Mouse (Mus musculus): ENCODE results near the gene Gm20388. TPM values are rescaled to one million over a fixed set of nuclear protein-coding genes. Genes with fewer than 3 reads are reported as not detected.

Gene Gm20388
- polyA plus RNA-seq, 1 experiment, result 10.6 TPM

- H3K27ac ChIP-seq (ENCODE audit: control insufficient read depth, insufficient read depth, low read depth, low read length, poor library complexity), result no peak overlapping the region
- TF ChIP-seq CTCF (IDR thresholded peaks at IDR 0.05; ENCODE audit: control insufficient read depth, insufficient read depth, low read length), result no peak
- TF ChIP-seq POLR2A (IDR thresholded peaks at IDR 0.05; ENCODE audit: borderline replicate concordance, control insufficient read depth, low read depth, low read length), result no peak
- H3K4me3 ChIP-seq (replicated peaks; ENCODE audit: control insufficient read depth, low read depth, low read length), result no peak overlapping the region
- no peaks in the 10 kb centered on the region for H3K4me1 ChIP-seq (ENCODE audit: control insufficient read depth, insufficient read depth, low read length)
- WGBS, result 78% methylated on average over 10 of the region's 10 CpGs
Observed at GRCm38 (mm10) chr8:122217456-122218177, 2307.0 kb downstream of the Gm20388 start.

GRCm38 (mm10) chr8:122223976-122224649, 2313.5 kb downstream of the Gm20388 start:
- H3K4me1 ChIP-seq (ENCODE audit: control insufficient read depth, insufficient read depth, low read length), result no peaks in the 10 kb centered on the region
- no peak for TF ChIP-seq CTCF (IDR thresholded peaks at IDR 0.05; ENCODE audit: control insufficient read depth, insufficient read depth, low read length)
- TF ChIP-seq POLR2A (IDR thresholded peaks at IDR 0.05; ENCODE audit: borderline replicate concordance, control insufficient read depth, low read depth, low read length), result no peak
- no peak overlapping the region for H3K4me3 ChIP-seq (replicated peaks; ENCODE audit: control insufficient read depth, low read depth, low read length)
- WGBS, result 69% methylated on average over 10 of the region's 10 CpGs
- no peak overlapping the region for H3K27ac ChIP-seq (ENCODE audit: control insufficient read depth, insufficient read depth, low read depth, low read length, poor library complexity)

GRCm38 (mm10) chr8:122224650-122225022, 2314.0 kb downstream of the Gm20388 start:
- H3K27ac ChIP-seq (ENCODE audit: control insufficient read depth, insufficient read depth, low read depth, low read length, poor library complexity), result no peak overlapping the region
- 78% methylated on average over 6 of the region's 6 CpGs for WGBS
- H3K4me1 ChIP-seq (ENCODE audit: control insufficient read depth, insufficient read depth, low read length), result no peaks in the 10 kb centered on the region
- TF ChIP-seq CTCF (IDR thresholded peaks at IDR 0.05; ENCODE audit: control insufficient read depth, insufficient read depth, low read length) (no peak), POLR2A (IDR thresholded peaks at IDR 0.05; ENCODE audit: borderline replicate concordance, control insufficient read depth, low read depth, low read length) (no peak)
- no peak overlapping the region for H3K4me3 ChIP-seq (replicated peaks; ENCODE audit: control insufficient read depth, low read depth, low read length)

GRCm38 (mm10) chr8:122225446-122225845, 2314.8 kb downstream of the Gm20388 start:
- TF ChIP-seq POLR2A (IDR thresholded peaks at IDR 0.05; ENCODE audit: borderline replicate concordance, control insufficient read depth, low read depth, low read length) (no peak), CTCF (IDR thresholded peaks at IDR 0.05; ENCODE audit: control insufficient read depth, insufficient read depth, low read length) (no peak)
- Histone ChIP-seq H3K4me1 (ENCODE audit: control insufficient read depth, insufficient read depth, low read length) (no peaks in the 10 kb centered on the region), H3K4me3 (replicated peaks; ENCODE audit: control insufficient read depth, low read depth, low read length) (no peak overlapping the region), H3K27ac (ENCODE audit: control insufficient read depth, insufficient read depth, low read depth, low read length, poor library complexity) (no peak overlapping the region)
- 78% methylated on average over 10 of the region's 10 CpGs for WGBS

GRCm38 (mm10) chr8:122227345-122227744, 2316.7 kb downstream of the Gm20388 start:
- H3K4me1 ChIP-seq (ENCODE audit: control insufficient read depth, insufficient read depth, low read length), result no peaks in the 10 kb centered on the region
- H3K27ac ChIP-seq (ENCODE audit: control insufficient read depth, insufficient read depth, low read depth, low read length, poor library complexity), result no peak overlapping the region
- TF ChIP-seq CTCF (IDR thresholded peaks at IDR 0.05; ENCODE audit: control insufficient read depth, insufficient read depth, low read length), result no peak
- no peak for TF ChIP-seq POLR2A (IDR thresholded peaks at IDR 0.05; ENCODE audit: borderline replicate concordance, control insufficient read depth, low read depth, low read length)
- WGBS, result 57% methylated on average over 6 of the region's 6 CpGs
- H3K4me3 ChIP-seq (replicated peaks; ENCODE audit: control insufficient read depth, low read depth, low read length), result no peak overlapping the region

GRCm38 (mm10) chr8:122228792-122229575, 2318.3 kb downstream of the Gm20388 start:
- WGBS, result 82% methylated on average over 11 of the region's 11 CpGs
- Histone ChIP-seq H3K27ac (ENCODE audit: control insufficient read depth, insufficient read depth, low read depth, low read length, poor library complexity) (no peak overlapping the region), H3K4me1 (ENCODE audit: control insufficient read depth, insufficient read depth, low read length) (no peaks in the 10 kb centered on the region), H3K4me3 (replicated peaks; ENCODE audit: control insufficient read depth, low read depth, low read length) (no peak overlapping the region)
- no peak for TF ChIP-seq CTCF (IDR thresholded peaks at IDR 0.05; ENCODE audit: control insufficient read depth, insufficient read depth, low read length)
- no peak for TF ChIP-seq POLR2A (IDR thresholded peaks at IDR 0.05; ENCODE audit: borderline replicate concordance, control insufficient read depth, low read depth, low read length)

- Histone ChIP-seq H3K27ac (ENCODE audit: control insufficient read depth, insufficient read depth, low read depth, low read length, poor library complexity) (no peak overlapping the region), H3K4me3 (replicated peaks; ENCODE audit: control insufficient read depth, low read depth, low read length) (no peak overlapping the region), H3K4me1 (ENCODE audit: control insufficient read depth, insufficient read depth, low read length) (no peaks in the 10 kb centered on the region)
- 2% methylated on average over 96 of the region's 98 CpGs for WGBS
- TF ChIP-seq CTCF (IDR thresholded peaks at IDR 0.05; ENCODE audit: control insufficient read depth, insufficient read depth, low read length), result no peak
- no peak for TF ChIP-seq POLR2A (IDR thresholded peaks at IDR 0.05; ENCODE audit: borderline replicate concordance, control insufficient read depth, low read depth, low read length)
Observed at GRCm38 (mm10) chr8:122229819-122230711, 2319.4 kb downstream of the Gm20388 start.

Data from bone marrow, adult 2 months (tissue).